Mouse (Mus musculus) liver, adult 10 weeks (tissue): ENCODE data around the gene Zfp503. TPM values are rescaled to one million over a fixed set of nuclear protein-coding genes. Genes with fewer than 3 reads are reported as not detected.

Source experiments
- polyA plus RNA-seq: library from polyadenylated mRNA; stranded (reverse); fragments of 350-450 nt; fragmentation: Illumina TruSeq; extraction: RNeasy Lipid Tissue Mini Kit (QIAGEN cat#74804); gene quantifications from one replicate; pipeline ENCODE4 v1.2.3, GENCODE M21; 2014; ENCODE audit warnings: low read depth, low replicate concordance

Zfp503 gene
- 1.4 TPM for polyA plus RNA-seq

GRCm38 (mm10) chr14:21989291-21989913 is at the start of gene Zfp503:
TSS of gene Zfp503 (minus strand) at chr14:21989601.

GRCm38 (mm10) chr14:22019252-22019948 is 30.0 kb upstream of the Zfp503 start, which contains the start of gene Lrmda:
TSS of gene Lrmda (plus strand) at chr14:22019712.

Other genes starting within 250 kb of the Zfp503 start
- gene Samd8, start 239.1 kb downstream of the Zfp503 start, polyA plus RNA-seq, result 22.6 TPM
- not detected for gene Dusp13, start 238.4 kb downstream of the Zfp503 start, polyA plus RNA-seq
- gene Vdac2, start 164.4 kb downstream of the Zfp503 start, polyA plus RNA-seq, result 141 TPM
- 0.21 TPM for gene Comtd1, start 140.6 kb downstream of the Zfp503 start, polyA plus RNA-seq
- gene Lrmda, start 30.1 kb upstream of the Zfp503 start, polyA plus RNA-seq, result not detected